9 mouse cellular contexts compared by ENCODE assay signal in genomic region chr2:64043099-64043498, GRCm38 (mm10). TPM values are rescaled to one million over a fixed set of nuclear protein-coding genes. Genes with fewer than 3 reads are reported as not detected.
DNase-seq lines count a peak whose midpoint lies in the region; ATAC-seq lines count a peak whose summit lies in the region.
"Had no signal": no experiment of that assay in that cellular context is flagged by ENCODE, and none has a peak within 500 bp of the region (broad histone marks: within the 10 kb centered on the region; RNA-seq: fewer than 3 reads in every experiment).

No protein-coding gene starts in this region.

- no peaks in the 10 kb centered on the region for H3K4me1 ChIP-seq in kidney, embryonic 15.5 days
- H3K4me1 ChIP-seq in intestine, embryonic 16.5 days (ENCODE audit: control insufficient read depth, insufficient read depth, low read length): no peaks in the 10 kb centered on the region
- H3K4me1 ChIP-seq: liver, embryonic 15.5 days had no signal

- no peaks in the 10 kb centered on the region for H3K27me3 ChIP-seq in kidney, embryonic 15.5 days
- no peaks in the 10 kb centered on the region for H3K27me3 ChIP-seq in intestine, embryonic 16.5 days (replicated peaks; ENCODE audit: control insufficient read depth, insufficient read depth, low read length)
- H3K27me3 ChIP-seq: liver, embryonic 15.5 days had no signal

- H3K36me3 ChIP-seq in kidney, embryonic 15.5 days: no peaks in the 10 kb centered on the region
- H3K36me3 ChIP-seq in intestine, embryonic 16.5 days (ENCODE audit: control insufficient read depth, insufficient read depth, low read length): no peaks in the 10 kb centered on the region
- H3K36me3 ChIP-seq: liver, embryonic 15.5 days had no signal

- no peak overlapping the region for H3K4me2 ChIP-seq in kidney, embryonic 15.5 days
- no peak overlapping the region for H3K4me2 ChIP-seq in intestine, embryonic 16.5 days (ENCODE audit: low read depth, low read length)
- H3K4me2 ChIP-seq: liver, embryonic 15.5 days had no signal

- no peak overlapping the region for H3K27ac ChIP-seq in kidney, embryonic 15.5 days
- H3K27ac ChIP-seq in intestine, embryonic 16.5 days (ENCODE audit: low read length): no peak overlapping the region
- H3K27ac ChIP-seq: liver, embryonic 15.5 days had no signal

- peak; percentile 24 for DNase-seq in kidney, adult 18-20 months
- peak; percentile 56 for DNase-seq in adrenal gland, postnatal 25 days
- peak; percentile 41 for DNase-seq in gastrocnemius, postnatal 10 days
- DNase-seq in layer of hippocampus, adult 8-10 months (ENCODE audit: low spot score in 2 of 2): peak; percentile 14 to 33
- peak; percentile 32 for DNase-seq in telencephalon, adult 2 months (ENCODE audit: low read depth, low spot score)
- DNase-seq in testis, postnatal 10 days (ENCODE audit: low spot score): no peak

- H3K9me3 ChIP-seq in kidney, embryonic 15.5 days (replicated peaks): no peaks in the 10 kb centered on the region
- H3K9me3 ChIP-seq in intestine, embryonic 16.5 days (ENCODE audit: control insufficient read depth, low read length): no peaks in the 10 kb centered on the region
- H3K9me3 ChIP-seq: liver, embryonic 15.5 days had no signal

- 49% methylated on average over 3 of the region's 3 CpGs for WGBS in kidney, embryonic 15.5 days
- whole genome bisulfite sequencing in intestine, embryonic 16.5 days: 62% methylated on average over 3 of the region's 3 CpGs

- no peak overlapping the region for H3K4me3 ChIP-seq in kidney, embryonic 15.5 days (replicated peaks)
- no peak overlapping the region for H3K4me3 ChIP-seq in intestine, embryonic 16.5 days (ENCODE audit: low read length)
- H3K4me3 ChIP-seq: liver, embryonic 15.5 days had no signal

- H3K9ac ChIP-seq in kidney, embryonic 15.5 days: no peak overlapping the region
- no peak overlapping the region for H3K9ac ChIP-seq in intestine, embryonic 16.5 days (ENCODE audit: low read depth, low read length)
- H3K9ac ChIP-seq: liver, embryonic 15.5 days had no signal

- ATAC-seq in kidney, embryonic 15.5 days (replicated peaks; ENCODE audit: low FRiP score): no peak
- ATAC-seq in intestine, embryonic 16.5 days: no peak

RNA-seq across cellular contexts. Expression of gene Fign, which starts 54.7 kb away (rescaled TPM):
- 7.9 and 8.8 TPM in 2 replicates for polyA plus RNA-seq in kidney, embryonic 15.5 days (2015; fragmentation: Nextera tagmentation; extraction: Ambion mirVana)
- total RNA-seq in adrenal gland, postnatal 25 days (2021): 3.6 and 5.1 TPM in 2 replicates
- total RNA-seq in gastrocnemius, postnatal 10 days (2021): 1 to 10 TPM; 3.7 to 4.6 TPM
- 1 to 10 TPM; 1.3 to 2.0 (median 1.8) TPM for total RNA-seq in layer of hippocampus, adult 8-10 months (2022)
- polyA plus RNA-seq in intestine, embryonic 16.5 days (2015; fragmentation: Nextera tagmentation; extraction: Ambion mirVana): 1.6 and 2.5 TPM in 2 replicates
